Mouse (Mus musculus): ENCODE data around the gene Itpripl2.
A peak's percentile ranks its signal among the peaks of the same experiment; 100 is the strongest.

The Itpripl2 gene

DNA sequence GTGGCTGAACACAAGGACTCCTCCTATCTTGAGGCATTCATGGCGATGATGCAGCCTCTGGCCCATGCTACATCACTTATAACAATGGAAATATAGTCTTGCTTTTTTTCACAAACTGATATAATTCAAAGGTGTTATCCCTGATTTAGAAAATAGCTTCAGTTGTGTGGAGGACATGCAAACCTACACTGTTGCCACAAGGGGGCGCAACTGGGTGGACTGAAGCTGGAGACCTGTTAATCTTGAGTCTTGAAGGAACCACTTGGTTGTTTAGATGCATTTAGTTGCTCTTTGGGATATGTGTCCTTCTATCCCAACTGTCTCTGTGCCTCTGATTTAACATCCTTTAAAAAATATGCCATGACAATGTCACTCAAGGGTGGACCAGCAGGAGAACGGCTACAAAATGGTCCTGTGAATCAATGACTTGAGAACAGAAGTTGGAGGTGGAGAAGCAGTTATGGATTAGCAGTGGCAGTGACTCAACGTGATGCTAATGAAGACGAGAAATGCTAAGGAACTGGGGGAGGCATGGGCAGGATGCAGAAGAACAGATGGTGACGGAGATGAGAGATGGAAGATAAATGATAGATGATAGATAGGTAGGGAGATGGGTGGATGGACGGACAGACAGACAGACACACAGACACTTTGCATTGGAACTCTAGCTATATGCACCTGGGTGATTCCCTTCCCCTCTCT lies 54.5 kb downstream of the Itpripl2 start:
- peak; percentile 46 to 47 for DNase-seq

Measured in B cell, adult 2 months (primary cell).